ENCODE assay signal across 24 mouse cellular contexts in the genomic region with DNA sequence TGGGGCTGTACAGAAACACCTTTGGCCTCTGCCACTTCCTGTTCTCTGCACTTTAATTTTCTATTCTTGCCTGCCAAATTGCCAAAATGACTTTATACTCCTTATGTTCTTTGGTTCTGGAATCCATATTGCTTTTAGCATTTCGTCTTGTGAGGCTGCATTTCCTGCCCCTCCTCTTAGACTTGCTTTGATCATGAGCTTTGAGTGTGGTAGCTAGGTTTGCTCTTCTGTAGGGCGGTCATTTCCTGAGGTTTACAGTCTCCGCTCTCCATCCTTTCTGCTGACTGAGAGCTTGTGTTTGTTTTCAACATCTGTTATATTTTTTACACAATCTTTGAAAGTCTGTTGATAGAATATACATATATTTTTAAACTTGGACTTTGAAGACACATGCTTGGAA.
"Had no signal": no experiment of that assay in that cellular context is flagged by ENCODE, and none has a peak within 500 bp of the region (broad histone marks: within the 10 kb centered on the region; RNA-seq: fewer than 3 reads in every experiment).

No protein-coding gene starts in this region.

- H3K4me3 ChIP-seq: layer of hippocampus, adult 2 months; limb, embryonic 12.5 days; limb, embryonic 15.5 days; lung, embryonic 15.5 days; midbrain, embryonic 12.5 days; midbrain, embryonic 15.5 days; myocyte; neural tube, embryonic 12.5 days; neural tube, embryonic 15.5 days had no signal

- H3K9me3 ChIP-seq: limb, embryonic 12.5 days; limb, embryonic 15.5 days; lung, embryonic 15.5 days; midbrain, embryonic 12.5 days; midbrain, embryonic 15.5 days; neural tube, embryonic 12.5 days; neural tube, embryonic 15.5 days had no signal

- DNase-seq: kidney, adult 11 months; kidney, postnatal 25 days; layer of hippocampus, adult 9-11 months; layer of hippocampus, postnatal 36 days; left cerebral cortex, postnatal 4 days; liver, postnatal 0 days; lung, postnatal 10 days; lung, postnatal 36 days; right cerebral cortex, adult 18-20 months; right cerebral cortex, postnatal 25 days; thymus, adult 18-20 months; thymus, postnatal 36 days had no signal

- H3K27me3 ChIP-seq: limb, embryonic 12.5 days; limb, embryonic 15.5 days; lung, embryonic 15.5 days; midbrain, embryonic 12.5 days; midbrain, embryonic 15.5 days; neural tube, embryonic 12.5 days; neural tube, embryonic 15.5 days had no signal

- H3K9ac ChIP-seq: limb, embryonic 12.5 days; limb, embryonic 15.5 days; liver, embryonic 14.5 days; liver, postnatal 0 days; lung, embryonic 15.5 days; midbrain, embryonic 12.5 days; midbrain, embryonic 15.5 days; neural tube, embryonic 12.5 days; neural tube, embryonic 15.5 days had no signal

- H3K4me2 ChIP-seq: limb, embryonic 12.5 days; limb, embryonic 15.5 days; liver, embryonic 11.5 days; lung, embryonic 15.5 days; midbrain, embryonic 12.5 days; midbrain, embryonic 15.5 days; neural tube, embryonic 12.5 days; neural tube, embryonic 15.5 days had no signal

- ATAC-seq: liver, postnatal 0 days; midbrain, embryonic 15.5 days had no signal

- H3K36me3 ChIP-seq: limb, embryonic 12.5 days; limb, embryonic 15.5 days; lung, embryonic 15.5 days; midbrain, embryonic 12.5 days; midbrain, embryonic 15.5 days; neural tube, embryonic 12.5 days; neural tube, embryonic 15.5 days had no signal

- H3K4me1 ChIP-seq: limb, embryonic 12.5 days; limb, embryonic 15.5 days; lung, embryonic 15.5 days; midbrain, embryonic 12.5 days; midbrain, embryonic 15.5 days; neural tube, embryonic 12.5 days; neural tube, embryonic 15.5 days had no signal

- H3K27ac ChIP-seq: kidney, postnatal 0 days; layer of hippocampus, adult 2 months; limb, embryonic 12.5 days; limb, embryonic 15.5 days; liver, embryonic 14.5 days; lung, embryonic 15.5 days; midbrain, embryonic 12.5 days; midbrain, embryonic 15.5 days; neural tube, embryonic 12.5 days; neural tube, embryonic 15.5 days had no signal
